Mouse (Mus musculus): ENCODE measurements around the gene Foxo1. TPM values are rescaled to one million over a fixed set of nuclear protein-coding genes. Genes with fewer than 3 reads are reported as not detected.
A peak's percentile ranks its signal among the peaks of the same experiment; 100 is the strongest.

Foxo1 gene
- polyA plus RNA-seq, 1 experiment = 8.2 TPM

GRCm38 (mm10) chr3:52364576-52364975, 96.4 kb downstream of the Foxo1 start:
- no peak for DNase-seq (ENCODE audit: low spot score)

- no peak for DNase-seq (ENCODE audit: low spot score)
Measured at GRCm38 (mm10) chr3:52369204-52369603, 101.1 kb downstream of the Foxo1 start.

- DNase-seq (ENCODE audit: low spot score) = no peak
Measured at GRCm38 (mm10) chr3:52369881-52370428, 101.8 kb downstream of the Foxo1 start.

- DNase-seq (ENCODE audit: low spot score) = no peak
Measured at GRCm38 (mm10) chr3:52376974-52377373, 108.8 kb downstream of the Foxo1 start.

- DNase-seq (ENCODE audit: low spot score) = no peak
Measured at GRCm38 (mm10) chr3:52383351-52383750, 115.2 kb downstream of the Foxo1 start.

- DNase-seq (ENCODE audit: low spot score) = no peak
Measured at GRCm38 (mm10) chr3:52386343-52386742, 118.2 kb downstream of the Foxo1 start.

- no peak for DNase-seq (ENCODE audit: low spot score)
Measured at GRCm38 (mm10) chr3:52390321-52390720, 122.2 kb downstream of the Foxo1 start.

GRCm38 (mm10) chr3:52390766-52391665, 122.9 kb downstream of the Foxo1 start:
- DNase-seq (ENCODE audit: low spot score) = no peak

- no peak for DNase-seq (ENCODE audit: low spot score)
Measured at GRCm38 (mm10) chr3:52391897-52392296, 123.8 kb downstream of the Foxo1 start.

- DNase-seq (ENCODE audit: low spot score) = no peak
Measured at GRCm38 (mm10) chr3:52392521-52392920, 124.4 kb downstream of the Foxo1 start.

- DNase-seq (ENCODE audit: low spot score) = no peak
Measured at GRCm38 (mm10) chr3:52393171-52393570, 125.0 kb downstream of the Foxo1 start.

GRCm38 (mm10) chr3:52396121-52396731, 128.1 kb downstream of the Foxo1 start:
- no peak for DNase-seq (ENCODE audit: low spot score)

- no peak for DNase-seq (ENCODE audit: low spot score)
Measured at GRCm38 (mm10) chr3:52396951-52397615, 128.9 kb downstream of the Foxo1 start.

- DNase-seq (ENCODE audit: low spot score) = no peak
Measured at GRCm38 (mm10) chr3:52397961-52398360, 129.8 kb downstream of the Foxo1 start.

- DNase-seq (ENCODE audit: low spot score) = no peak
Measured at GRCm38 (mm10) chr3:52400284-52401161, 132.4 kb downstream of the Foxo1 start.

GRCm38 (mm10) chr3:52401162-52401928, 133.2 kb downstream of the Foxo1 start:
- DNase-seq (ENCODE audit: low spot score) = peak; percentile 44

Data from urinary bladder, adult 2 months (tissue).